Mouse (Mus musculus) CH12.LX (cell line): ENCODE measurements around the gene Epb41l1. TPM values are rescaled to one million over a fixed set of nuclear protein-coding genes. Genes with fewer than 3 reads are reported as not detected.

Source experiments
- DNase-seq: peaks from one replicate; pipeline ENCODE4 v3.0.0-alpha.2; 2013; ENCODE audit errors: extremely low read depth
- H3K27ac ChIP-seq: 2 replicates; pipeline ENCODE4 v1.5.1; 2012; ENCODE audit warnings: low read depth, mild to moderate bottlenecking, control low read depth, moderate library complexity; ENCODE audit not compliant: insufficient read depth
- H3K27me3 ChIP-seq: replicated peaks from 2 replicates; pipeline ENCODE3; 2012; ENCODE audit warnings: inconsistent platforms
- H3K36me3 ChIP-seq, 2 experiments: replicated peaks in 1 of 2; 2 replicates each; pipeline versions ENCODE3 to v1.6.1; 2012; ENCODE audit warnings: inconsistent platforms in 1 of 2, low read length in 1 of 2, mild to moderate bottlenecking in 1 of 2, mixed read lengths in 1 of 2, moderate library complexity in 1 of 2; ENCODE audit not compliant: control insufficient read depth in 1 of 2, insufficient read depth in 1 of 2
- H3K4me1 ChIP-seq, 2 experiments: 2 replicates each; pipeline ENCODE4 v1.6.1; 2012; ENCODE audit warnings: inconsistent platforms in 1 of 2, moderate library complexity in 1 of 2; ENCODE audit not compliant: insufficient read depth in 2 of 2, control insufficient read depth in 1 of 2
- H3K4me2 ChIP-seq: 2 replicates; pipeline ENCODE4 v1.6.1; 2012; ENCODE audit warnings: low read depth, mild to moderate bottlenecking, control low read depth; ENCODE audit not compliant: poor library complexity, insufficient read depth, severe bottlenecking
- H3K4me3 ChIP-seq, 3 experiments: fragments of 150-350 bp in 1 of 3; sonication (generic) in 1 of 3; replicated peaks in 1 of 3; 2 replicates each; pipeline versions ENCODE3 to v1.5.1; 2011 to 2012; ENCODE audit warnings: low read depth in 2 of 3, low read length in 2 of 3, mild to moderate bottlenecking in 2 of 3, moderate library complexity in 2 of 3, control low read depth in 1 of 3, improper control_type of control experiment in 1 of 3, inconsistent platforms in 1 of 3, mixed read lengths in 1 of 3; ENCODE audit not compliant: poor library complexity in 1 of 3
- H3K79me2 ChIP-seq: replicated peaks from 2 replicates; pipeline ENCODE4 v1.6.1; 2012; ENCODE audit warnings: mild to moderate bottlenecking, moderate library complexity; ENCODE audit not compliant: control insufficient read depth, poor library complexity, insufficient read depth, severe bottlenecking; ENCODE audit errors: extremely low read depth
- H3K9ac ChIP-seq: 2 replicates; pipeline ENCODE4 v1.6.1; 2012; ENCODE audit warnings: low read depth, mild to moderate bottlenecking, control low read depth, moderate library complexity; ENCODE audit not compliant: insufficient read depth
- H3K9me3 ChIP-seq: replicated peaks from 2 replicates; pipeline ENCODE3; 2012; ENCODE audit warnings: low read length, inconsistent platforms, mixed read lengths
- CHD1 ChIP-seq: IDR thresholded peaks from 2 replicates; pipeline ENCODE4 v1.6.1; 2012; ENCODE audit warnings: low read depth, low read length, improper control_type of control experiment, inconsistent platforms
- ETS1 ChIP-seq: conservative IDR thresholded peaks from 2 replicates; pipeline ENCODE4 v1.6.1; 2012; ENCODE audit warnings: low read depth, mild to moderate bottlenecking, inconsistent platforms, low read length, improper control_type of control experiment, moderate library complexity
- IRF4 ChIP-seq: IDR thresholded peaks from 2 replicates; pipeline ENCODE4 v1.6.1; 2014; ENCODE audit warnings: low read depth, mild to moderate bottlenecking, inconsistent platforms, low read length, improper control_type of control experiment
- KAT2A ChIP-seq: IDR thresholded peaks from 2 replicates; pipeline ENCODE4 v1.6.1; 2012; ENCODE audit warnings: low read length, improper control_type of control experiment, inconsistent platforms; ENCODE audit not compliant: insufficient replicate concordance
- MAFK ChIP-seq: IDR thresholded peaks from 2 replicates; pipeline ENCODE4 v1.6.1; 2011; ENCODE audit warnings: low read length, improper control_type of control experiment; ENCODE audit not compliant: insufficient replicate concordance
- MAZ ChIP-seq: IDR thresholded peaks from 2 replicates; pipeline ENCODE4 v1.6.1; 2012; ENCODE audit warnings: low read depth, mild to moderate bottlenecking, inconsistent platforms, low read length, improper control_type of control experiment, moderate library complexity
- MEF2A ChIP-seq: IDR thresholded peaks from 2 replicates; pipeline ENCODE4 v1.6.1; 2014; ENCODE audit warnings: low read depth, mild to moderate bottlenecking, inconsistent platforms, low read length, improper control_type of control experiment, borderline replicate concordance
- MYC ChIP-seq: IDR thresholded peaks from 2 replicates; pipeline ENCODE4 v1.6.1; 2011; ENCODE audit warnings: low read depth, mild to moderate bottlenecking, improper control_type of control experiment, low read length
- NELFE ChIP-seq: IDR thresholded peaks from 2 replicates; pipeline ENCODE4 v1.6.1; 2011; ENCODE audit warnings: low read depth, low read length, improper control_type of control experiment
- RAD21 ChIP-seq: IDR thresholded peaks from 2 replicates; pipeline ENCODE4 v1.6.1; 2011; ENCODE audit warnings: low read depth, mild to moderate bottlenecking, low read length, improper control_type of control experiment, moderate library complexity
- RCOR1 ChIP-seq: conservative IDR thresholded peaks from 2 replicates; pipeline ENCODE4 v1.6.1; 2012; ENCODE audit warnings: low read depth, mild to moderate bottlenecking, inconsistent platforms, low read length, improper control_type of control experiment
- TBP ChIP-seq: conservative IDR thresholded peaks from 2 replicates; pipeline ENCODE4 v1.6.1; 2011; ENCODE audit warnings: low read depth, low read length, improper control_type of control experiment
- USF2 ChIP-seq: conservative IDR thresholded peaks from 2 replicates; pipeline ENCODE4 v1.6.1; 2011; ENCODE audit warnings: low read depth, low read length, improper control_type of control experiment
- ZKSCAN1 ChIP-seq: IDR thresholded peaks from 2 replicates; pipeline ENCODE4 v1.6.1; 2012; ENCODE audit warnings: low read depth, inconsistent platforms, low read length, improper control_type of control experiment, borderline replicate concordance
- ZMIZ1 ChIP-seq: IDR thresholded peaks from 2 replicates; pipeline ENCODE4 v1.6.1; 2012; ENCODE audit warnings: low read depth, mild to moderate bottlenecking, inconsistent platforms, low read length, improper control_type of control experiment
- ZNF384 ChIP-seq: IDR thresholded peaks from 2 replicates; pipeline ENCODE4 v1.6.1; 2012; ENCODE audit warnings: low read depth, low read length, improper control_type of control experiment, inconsistent platforms
- dilution Hi-C: fragments of 300-500 bp; cut with MboI; formaldehyde crosslinking; loops from 2 replicates; pipeline ENCODE4 v1.14.3; 2020; ENCODE audit warnings: low sequenced_read_pairs; ENCODE audit not compliant: extremely low pct_unique_long_range_greater_than_20kb, extremely low pct_ligation_motif_present
- in situ Hi-C: fragments of 300-500 bp; cut with MboI; formaldehyde crosslinking; loops from 3 replicates; pipeline ENCODE4 v1.14.3; 2019; ENCODE audit warnings: low sequenced_read_pairs, low pct_ligation_motif_present, low pct_unique_long_range_greater_than_20kb, mixed read lengths
- polyA plus RNA-seq: library from polyadenylated mRNA; unstranded; fragments of >175 nt; gene quantifications from 2 replicates; pipeline ENCODE4 v1.2.1, GENCODE M21; 2012; ENCODE audit warnings: low read depth; ENCODE audit not compliant: insufficient read length
- total RNA-seq, 2 experiments: library from RNA; depleted of rRNA; stranded (reverse); fragments of 300-350 nt in 1 of 2; fragments of >200 nt in 1 of 2; gene quantifications; 2 replicates each; pipeline ENCODE4 v1.2.3; 2012 to 2014

Epb41l1 gene
- total and polyA plus RNA-seq, 3 experiments, result 0.21 TPM; not detected in 2

DNA sequence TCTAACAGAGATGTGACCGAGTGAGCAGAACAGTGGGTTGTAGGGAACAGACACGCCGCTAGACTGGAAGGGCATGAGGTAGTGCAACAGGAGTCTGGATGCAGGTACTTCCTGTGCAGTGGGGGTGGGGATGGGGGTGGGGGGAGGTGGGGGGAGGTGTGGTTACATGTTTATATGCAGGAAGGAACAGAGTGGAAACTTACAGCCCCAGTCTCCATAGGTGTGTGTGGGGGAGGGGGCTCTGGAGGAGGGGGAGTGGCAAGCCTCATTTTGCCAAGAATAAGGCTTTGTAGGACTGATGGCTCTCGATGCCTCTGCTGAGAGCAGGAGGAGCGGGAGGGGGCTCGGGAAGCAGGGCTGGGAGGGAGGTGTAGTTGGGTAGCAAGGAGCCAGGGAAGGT, 10.7 kb downstream of the Epb41l1 start:
- in situ Hi-C loops, result no loop called here
- H3K27ac ChIP-seq, result no peak overlapping the region
- DNase-seq, result no peak
- H3K36me3 ChIP-seq, result no peaks in the 10 kb centered on the region
- no peak overlapping the region for H3K9ac ChIP-seq
- no peaks in the 10 kb centered on the region for H3K9me3 ChIP-seq
- no peaks in the 10 kb centered on the region; a peak in 1 of 4 replicates for H3K4me1 ChIP-seq
- peaks cover 74% of the 10 kb centered on the region for H3K27me3 ChIP-seq
- TF ChIP-seq ETS1, result no peak
- H3K4me2 ChIP-seq, result no peak overlapping the region
- dilution Hi-C loops, result no loop called here
- no peaks in the 10 kb centered on the region for H3K79me2 ChIP-seq
- H3K4me3 ChIP-seq, result no peak overlapping the region

GRCm38 (mm10) chr2:156432086-156432485, 11.4 kb downstream of the Epb41l1 start:
- H3K9ac ChIP-seq, result no peak overlapping the region
- H3K4me2 ChIP-seq, result no peak overlapping the region
- H3K4me3 ChIP-seq, result no peak overlapping the region
- no peak overlapping the region for H3K27ac ChIP-seq
- no peak for TF ChIP-seq RAD21
- TF ChIP-seq MAZ, result no peak
- no peak for TF ChIP-seq ETS1
- TF ChIP-seq MAFK, result no peak
- in situ Hi-C loops, result no loop called here
- no peaks in the 10 kb centered on the region for H3K36me3 ChIP-seq
- DNase-seq, result no peak
- dilution Hi-C loops, result no loop called here
- H3K4me1 ChIP-seq, result peaks cover 0 to 5% of the 10 kb centered on the region in 2 experiments; a peak in 2 of 4 replicates
- H3K9me3 ChIP-seq, result no peaks in the 10 kb centered on the region
- H3K27me3 ChIP-seq, result peaks cover 75% of the 10 kb centered on the region
- H3K79me2 ChIP-seq, result no peaks in the 10 kb centered on the region

GRCm38 (mm10) chr2:156432874-156433868, 12.5 kb downstream of the Epb41l1 start:
- dilution Hi-C loops, result no loop called here
- no peak for DNase-seq
- H3K9ac ChIP-seq, result no peak overlapping the region

More at GRCm38 (mm10) chr2:156432874-156433868, 12.5 kb downstream of the Epb41l1 start:
- Histone ChIP-seq H3K9me3 (no peaks in the 10 kb centered on the region), H3K4me2 (no peak overlapping the region), H3K27ac (no peak overlapping the region), H3K4me1 (peaks cover 0 to 5% of the 10 kb centered on the region in 2 experiments; a peak in 2 of 4 replicates), H3K36me3 (no peaks in the 10 kb centered on the region), H3K79me2 (no peaks in the 10 kb centered on the region), H3K4me3 (no peak overlapping the region), H3K27me3 (peaks cover 72% of the 10 kb centered on the region)
- in situ Hi-C loops, result no loop called here
- TF ChIP-seq KAT2A (no peak), CHD1 (no peak), USF2 (no peak), MAFK (no peak), NELFE (no peak), ZMIZ1 (no peak), ZKSCAN1 (no peak), ZNF384 (no peak), TBP (no peak), IRF4 (no peak), RCOR1 (no peak), MYC (no peak), MEF2A (no peak), MAZ (no peak)
